ENCODE assay signal across 14 mouse cellular contexts in genomic region chr17:53627497-53627896, GRCm38 (mm10).
DNase-seq lines count a peak whose midpoint lies in the region; ATAC-seq and TF ChIP-seq lines count a peak whose summit lies in the region.
"Had no signal": no experiment of that assay in that cellular context is flagged by ENCODE, and none has a peak within 500 bp of the region (broad histone marks: within the 10 kb centered on the region; RNA-seq: fewer than 3 reads in every experiment).

No protein-coding gene starts in this region.

- no peaks in the 10 kb centered on the region for H3K9me3 ChIP-seq in liver, embryonic 15.5 days (replicated peaks)
- no peaks in the 10 kb centered on the region for H3K9me3 ChIP-seq in liver, embryonic 12.5 days (replicated peaks)
- H3K9me3 ChIP-seq: G1E; hindbrain, embryonic 15.5 days; limb, embryonic 13.5 days had no signal

- no peak overlapping the region for H3K4me3 ChIP-seq in cerebellum, adult 2 months (replicated peaks; ENCODE audit: insufficient read depth, low read depth, low read length)
- H3K4me3 ChIP-seq in liver, embryonic 15.5 days (replicated peaks), result no peak overlapping the region
- no peak overlapping the region for H3K4me3 ChIP-seq in liver, embryonic 12.5 days
- H3K4me3 ChIP-seq: hindbrain, embryonic 15.5 days; limb, embryonic 13.5 days had no signal

- peak; percentile 43 to 51 for DNase-seq in cerebellum, adult 2 months
- DNase-seq in cerebellum, postnatal 4 days (ENCODE audit: low spot score in 2 of 2), result no peak
- peak; percentile 28 to 32 for DNase-seq in cerebellum, postnatal 36 days
- no peak for DNase-seq in thymus, postnatal 0 days (ENCODE audit: low spot score)
- DNase-seq: forebrain, postnatal 0 days; layer of hippocampus, postnatal 36 days had no signal

- no peak for ATAC-seq in liver, embryonic 15.5 days (ENCODE audit: insufficient read depth)
- no peak for ATAC-seq in liver, embryonic 12.5 days
- no peak for ATAC-seq in activated CD4-positive, CD25-positive, alpha-beta regulatory T cell, adult 4 months
- ATAC-seq: forebrain, postnatal 0 days; lung, postnatal 0 days had no signal

- no peak for TF ChIP-seq POLR2A in cerebellum, adult 2 months (IDR thresholded peaks at IDR 0.05; ENCODE audit: borderline replicate concordance, insufficient read depth, low read length)

- no peak overlapping the region for H3K4me2 ChIP-seq in liver, embryonic 15.5 days
- H3K4me2 ChIP-seq in liver, embryonic 12.5 days, result no peak overlapping the region
- H3K4me2 ChIP-seq: hindbrain, embryonic 15.5 days; limb, embryonic 13.5 days had no signal

- H3K27ac ChIP-seq in cerebellum, adult 2 months (ENCODE audit: insufficient read depth, low read length), result peak overlapping the region; percentile 38; the same call in 1 of the 2 replicates
- peak overlapping the region; percentile 39; the same call in 1 of the 2 replicates for H3K27ac ChIP-seq in liver, embryonic 15.5 days (replicated peaks)
- H3K27ac ChIP-seq in liver, embryonic 12.5 days, result no peak overlapping the region
- H3K27ac ChIP-seq: hindbrain, embryonic 15.5 days; kidney, postnatal 0 days; limb, embryonic 13.5 days had no signal

- no peak for TF ChIP-seq CTCF in cerebellum, adult 2 months (IDR thresholded peaks at IDR 0.05; ENCODE audit: borderline replicate concordance, insufficient read depth, low read depth, low read length)

- H3K4me1 ChIP-seq in cerebellum, adult 2 months (ENCODE audit: control insufficient read depth, insufficient read depth, low read length), result peaks cover 9% of the 10 kb centered on the region
- H3K4me1 ChIP-seq in liver, embryonic 15.5 days (replicated peaks), result peaks cover 11% of the 10 kb centered on the region
- H3K4me1 ChIP-seq in liver, embryonic 12.5 days, result peaks cover 7% of the 10 kb centered on the region
- H3K4me1 ChIP-seq: hindbrain, embryonic 15.5 days; limb, embryonic 13.5 days had no signal

- H3K9ac ChIP-seq in liver, embryonic 15.5 days, result no peak overlapping the region
- H3K9ac ChIP-seq in liver, embryonic 12.5 days, result no peak overlapping the region
- H3K9ac ChIP-seq: forebrain, postnatal 0 days; hindbrain, embryonic 15.5 days; limb, embryonic 13.5 days had no signal

- WGBS in cerebellum, adult 2 months, result 23% methylated on average over 4 of the region's 4 CpGs
- 79% methylated on average over 4 of the region's 4 CpGs for WGBS in liver, embryonic 15.5 days (ENCODE audit: insufficient replicate concordance)
- WGBS in liver, embryonic 12.5 days (ENCODE audit: insufficient replicate concordance), result 83% methylated on average over 4 of the region's 4 CpGs

- H3K27me3 ChIP-seq in cerebellum, adult 2 months (ENCODE audit: control insufficient read depth, insufficient read depth, low read length), result no peaks in the 10 kb centered on the region
- no peaks in the 10 kb centered on the region for H3K27me3 ChIP-seq in liver, embryonic 15.5 days
- no peaks in the 10 kb centered on the region for H3K27me3 ChIP-seq in liver, embryonic 12.5 days (replicated peaks)
- H3K27me3 ChIP-seq: hindbrain, embryonic 15.5 days; limb, embryonic 13.5 days had no signal

- H3K36me3 ChIP-seq in liver, embryonic 15.5 days (replicated peaks), result peaks cover 29% of the 10 kb centered on the region
- peaks cover 41% of the 10 kb centered on the region for H3K36me3 ChIP-seq in liver, embryonic 12.5 days

Comparison
In these comparisons a context has a peak if more than half of its experiments do, and no peak if none do; other contexts are left out.
1. DNase-seq: peak in cerebellum, adult 2 months (2 of 2) and cerebellum, postnatal 36 days (2 of 2); none in cerebellum, postnatal 4 days (0 of 2) and thymus, postnatal 0 days (single experiment).